11 mouse cellular contexts compared by ENCODE assay signal in genomic region chr5:53346028-53346427, GRCm38 (mm10).
DNase-seq lines count a peak whose midpoint lies in the region; ATAC-seq lines count a peak whose summit lies in the region.
"Had no signal": no experiment of that assay in that cellular context is flagged by ENCODE, and none has a peak within 500 bp of the region (broad histone marks: within the 10 kb centered on the region; RNA-seq: fewer than 3 reads in every experiment).

No protein-coding gene starts in this region.

- 55% methylated on average over 8 of the region's 8 CpGs for WGBS in kidney, embryonic 15.5 days
- WGBS in embryonic facial prominence, embryonic 15.5 days: 51% methylated on average over 8 of the region's 8 CpGs
- 23% methylated on average over 8 of the region's 8 CpGs for WGBS in lung, embryonic 15.5 days

- H3K36me3 ChIP-seq in kidney, embryonic 15.5 days: no peaks in the 10 kb centered on the region
- no peaks in the 10 kb centered on the region for H3K36me3 ChIP-seq in embryonic facial prominence, embryonic 15.5 days
- no peaks in the 10 kb centered on the region for H3K36me3 ChIP-seq in lung, embryonic 15.5 days
- H3K36me3 ChIP-seq: embryonic facial prominence, embryonic 12.5 days; intestine, embryonic 15.5 days; liver, embryonic 13.5 days had no signal

- no peak overlapping the region for H3K4me2 ChIP-seq in kidney, embryonic 15.5 days
- H3K4me2 ChIP-seq in embryonic facial prominence, embryonic 15.5 days (replicated peaks): no peak overlapping the region
- no peak overlapping the region; the same call in 1 of the 2 replicates for H3K4me2 ChIP-seq in lung, embryonic 15.5 days
- H3K4me2 ChIP-seq: embryonic facial prominence, embryonic 12.5 days; intestine, embryonic 15.5 days; liver, embryonic 13.5 days had no signal

- no peak overlapping the region for H3K4me3 ChIP-seq in kidney, embryonic 15.5 days (replicated peaks)
- no peak overlapping the region for H3K4me3 ChIP-seq in embryonic facial prominence, embryonic 15.5 days (replicated peaks)
- H3K4me3 ChIP-seq in lung, embryonic 15.5 days: no peak overlapping the region
- H3K4me3 ChIP-seq: embryonic facial prominence, embryonic 12.5 days; intestine, embryonic 15.5 days; liver, embryonic 13.5 days had no signal

- peak; percentile 12 to 27 for DNase-seq in kidney, postnatal 36 days
- DNase-seq in urinary bladder, adult 2 months (ENCODE audit: low spot score): peak; percentile 38
- DNase-seq in layer of hippocampus, adult 8-10 months (ENCODE audit: low spot score in 2 of 2): no peak
- DNase-seq in frontal cortex, postnatal 36 days (ENCODE audit: low spot score in 2 of 2): no peak
- DNase-seq: liver, embryonic 13.5 days; midbrain, embryonic 14.5 days had no signal

- H3K27ac ChIP-seq in kidney, embryonic 15.5 days: no peak overlapping the region
- peak overlapping the region; percentile 48; the same call in 1 of the 2 replicates for H3K27ac ChIP-seq in embryonic facial prominence, embryonic 15.5 days (replicated peaks)
- peak overlapping the region; percentile 18; the same call in 1 of the 2 replicates for H3K27ac ChIP-seq in lung, embryonic 15.5 days
- H3K27ac ChIP-seq: embryonic facial prominence, embryonic 12.5 days; intestine, embryonic 15.5 days; liver, embryonic 13.5 days had no signal

- no peak for ATAC-seq in kidney, embryonic 15.5 days (replicated peaks; ENCODE audit: low FRiP score)
- ATAC-seq in embryonic facial prominence, embryonic 15.5 days (ENCODE audit: insufficient number of reproducible peaks, low FRiP score, low TSS enrichment, low read depth): no peak
- ATAC-seq in lung, embryonic 15.5 days (ENCODE audit: borderline replicate concordance, extremely low read depth, low FRiP score, low TSS enrichment): peak; percentile 66
- ATAC-seq: intestine, embryonic 15.5 days had no signal

- H3K9ac ChIP-seq in kidney, embryonic 15.5 days: no peak overlapping the region
- no peak overlapping the region for H3K9ac ChIP-seq in embryonic facial prominence, embryonic 15.5 days
- no peak overlapping the region for H3K9ac ChIP-seq in lung, embryonic 15.5 days
- H3K9ac ChIP-seq: embryonic facial prominence, embryonic 12.5 days; intestine, embryonic 15.5 days; liver, embryonic 13.5 days had no signal

- no peaks in the 10 kb centered on the region for H3K27me3 ChIP-seq in kidney, embryonic 15.5 days
- H3K27me3 ChIP-seq in embryonic facial prominence, embryonic 15.5 days: no peaks in the 10 kb centered on the region
- no peaks in the 10 kb centered on the region; the same call in 1 of the 2 replicates for H3K27me3 ChIP-seq in lung, embryonic 15.5 days
- H3K27me3 ChIP-seq: embryonic facial prominence, embryonic 12.5 days; intestine, embryonic 15.5 days had no signal

- peaks cover 12% of the 10 kb centered on the region for H3K4me1 ChIP-seq in kidney, embryonic 15.5 days
- peaks cover 13% of the 10 kb centered on the region; the same call in 1 of the 2 replicates for H3K4me1 ChIP-seq in embryonic facial prominence, embryonic 15.5 days
- peaks cover 21% of the 10 kb centered on the region for H3K4me1 ChIP-seq in lung, embryonic 15.5 days
- H3K4me1 ChIP-seq: liver, embryonic 13.5 days had no signal

- H3K9me3 ChIP-seq in kidney, embryonic 15.5 days (replicated peaks): no peaks in the 10 kb centered on the region
- no peaks in the 10 kb centered on the region for H3K9me3 ChIP-seq in embryonic facial prominence, embryonic 15.5 days (replicated peaks)
- no peaks in the 10 kb centered on the region for H3K9me3 ChIP-seq in lung, embryonic 15.5 days
- H3K9me3 ChIP-seq: embryonic facial prominence, embryonic 12.5 days; intestine, embryonic 15.5 days; liver, embryonic 13.5 days had no signal

Comparison
In these comparisons a context has a peak if more than half of its experiments do, and no peak if none do; other contexts are left out.
1. DNase-seq: peak in kidney, postnatal 36 days (2 of 2) and urinary bladder, adult 2 months (single experiment); none in layer of hippocampus, adult 8-10 months (0 of 2) and frontal cortex, postnatal 36 days (0 of 2).